Mouse (Mus musculus): Measurements from ENCODE around the gene Arf4. TPM values are rescaled to one million over a fixed set of nuclear protein-coding genes. Genes with fewer than 3 reads are reported as not detected.
"Not testable (repeated sequence)": the region's sequence is repeated elsewhere in the genome, so short reads cannot be mapped to it uniquely, and the experiment has no call there.

Gene Arf4
- polyA plus RNA-seq, 1 experiment from 2014 or later = 579 TPM

DNA sequence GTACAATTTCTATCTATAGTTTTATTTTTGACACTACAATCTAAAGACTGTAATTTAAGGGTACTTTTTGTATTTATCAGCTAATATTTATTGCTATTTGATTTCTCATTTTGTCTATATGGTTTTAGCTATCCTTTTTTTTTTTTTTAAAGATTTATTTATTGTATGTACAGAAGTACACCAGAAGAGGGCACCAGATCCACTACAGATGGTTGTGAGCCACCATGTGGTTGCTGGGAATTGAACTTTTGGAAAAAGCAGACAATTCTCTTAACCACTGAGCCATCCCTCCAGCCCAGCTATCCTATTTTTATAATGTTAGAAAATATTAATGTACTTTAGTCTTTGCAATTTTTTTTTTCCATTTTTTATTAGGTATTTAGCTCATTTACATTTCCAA, 60.0 kb downstream of the Arf4 start:
- Histone ChIP-seq H3K9me3 (no peaks in the 10 kb centered on the region), H3K27ac (no peak overlapping the region), H3K4me1 (replicated peaks) (no peaks in the 10 kb centered on the region), H3K9ac (replicated peaks) (no peak overlapping the region), H3K36me3 (no peaks in the 10 kb centered on the region), H3K27me3 (no peaks in the 10 kb centered on the region), H3K4me2 (replicated peaks) (no peak overlapping the region), H3K4me3 (replicated peaks) (no peak overlapping the region)
- no peak for ATAC-seq

- H3K4me1 ChIP-seq (replicated peaks); H3K27me3 ChIP-seq; H3K9me3 ChIP-seq; ATAC-seq; H3K9ac ChIP-seq (replicated peaks); H3K4me2 ChIP-seq (replicated peaks); H3K4me3 ChIP-seq (replicated peaks); H3K27ac ChIP-seq; H3K36me3 ChIP-seq: not testable (repeated sequence)
- WGBS = 91% methylated on average over 5 of the region's 5 CpGs
These were observed 67.4 kb downstream of the Arf4 start for GRCm38 (mm10) chr14:26705246-26705645.

Small RNAs within 50 kb of the gene (microRNA-seq; reads per million reads assigned to microRNA genes)
- 1.2 reads per million for gene Mir7672

Other genes starting within 250 kb of the Arf4 start
- gene Slmap, start 103.1 kb upstream of the Arf4 start, polyA plus RNA-seq (2015; fragmentation: Nextera tagmentation; extraction: Ambion mirVana) = 12.5 and 14.6 TPM in 2 replicates
- gene Dennd6a, start 64.2 kb upstream of the Arf4 start, polyA plus RNA-seq (2015; fragmentation: Nextera tagmentation; extraction: Ambion mirVana) = 19.7 and 21.8 TPM in 2 replicates
- gene Pde12, start 31.8 kb downstream of the Arf4 start, polyA plus RNA-seq (2015; fragmentation: Nextera tagmentation; extraction: Ambion mirVana) = 12.6 and 12.8 TPM in 2 replicates
- 0.03 and 0.05 TPM in 2 replicates for gene Dnah12, start 55.2 kb downstream of the Arf4 start, polyA plus RNA-seq (2015; fragmentation: Nextera tagmentation; extraction: Ambion mirVana)

Data from midbrain, embryonic 13.5 days (tissue).